Mouse (Mus musculus): ENCODE data around the gene En2. TPM values are rescaled to one million over a fixed set of nuclear protein-coding genes. Genes with fewer than 3 reads are reported as not detected.

En2 gene
- polyA plus RNA-seq, 1 experiment from 2014 or later = 0.22 TPM

DNA sequence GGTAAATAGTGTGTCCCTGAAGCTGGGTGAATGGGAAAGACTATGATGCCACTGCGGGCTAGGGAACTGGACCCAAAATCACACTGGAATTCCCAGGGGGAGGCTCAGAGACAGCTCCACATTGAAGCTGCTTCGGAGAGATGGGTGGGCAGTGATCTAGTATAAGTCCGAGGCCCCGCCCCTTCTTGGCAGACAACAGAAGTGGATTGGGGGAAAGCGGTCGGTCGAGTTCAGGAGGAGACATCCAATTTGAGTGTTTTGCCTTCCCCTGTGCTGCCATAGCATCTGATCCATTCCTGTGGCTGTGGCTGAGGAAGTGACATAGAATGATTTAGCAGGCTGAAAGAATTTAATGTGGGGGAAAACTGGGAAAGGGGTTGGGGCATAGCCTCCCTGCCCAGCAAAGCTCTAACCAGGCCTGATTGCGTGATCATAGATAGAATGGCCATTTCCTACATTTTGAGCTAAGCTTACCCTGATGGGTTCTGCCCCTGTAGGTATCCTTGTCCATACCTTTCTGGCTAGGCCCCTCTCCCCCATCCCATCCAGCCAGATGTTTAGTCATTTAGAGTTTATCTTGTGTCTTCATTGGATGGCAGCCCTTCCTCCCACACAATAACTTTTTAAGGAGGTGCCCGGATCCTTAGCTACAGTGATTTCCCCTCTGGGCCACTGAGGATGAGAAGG is 8.3 kb upstream of the En2 start:
- Histone ChIP-seq H3K4me2 (ENCODE audit: low read depth, low read length) (no peak overlapping the region), H3K4me1 (ENCODE audit: control insufficient read depth, insufficient read depth, low read length) (no peaks in the 10 kb centered on the region), H3K4me3 (ENCODE audit: low read depth, low read length) (no peak overlapping the region), H3K9me3 (replicated peaks; ENCODE audit: control insufficient read depth, low read length) (no peaks in the 10 kb centered on the region), H3K36me3 (replicated peaks; ENCODE audit: control insufficient read depth, insufficient read depth, low read depth, low read length) (no peaks in the 10 kb centered on the region), H3K27ac (replicated peaks; ENCODE audit: low read depth, low read length) (no peak overlapping the region), H3K27me3 (ENCODE audit: control insufficient read depth, insufficient read depth, low read length) (peaks cover 61% of the 10 kb centered on the region), H3K9ac (replicated peaks; ENCODE audit: low read length) (no peak overlapping the region)
- no peak for DNase-seq (ENCODE audit: low spot score)
- WGBS = 4% methylated on average over 9 of the region's 9 CpGs
- ATAC-seq (replicated peaks; ENCODE audit: insufficient number of reproducible peaks, low FRiP score, low TSS enrichment, low read depth) = no peak

DNA sequence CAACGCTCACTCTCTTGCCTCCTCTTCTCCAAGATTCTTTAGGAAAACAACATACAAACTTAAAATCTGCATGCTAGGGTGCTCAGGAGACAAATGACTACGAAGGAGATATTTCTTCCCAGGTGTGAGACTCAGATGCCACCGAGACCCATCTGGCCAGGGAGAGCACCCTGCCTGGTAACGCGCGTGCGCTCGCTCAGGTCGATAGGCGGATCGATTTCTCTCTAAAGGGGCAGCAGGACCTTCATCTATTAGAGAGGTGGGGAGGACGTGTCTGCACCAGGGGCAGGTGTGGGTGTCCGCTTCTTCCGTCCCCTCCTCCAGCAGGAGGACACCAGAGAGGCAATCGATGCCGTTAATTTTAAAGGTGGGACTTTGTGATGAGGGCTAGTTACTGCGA is 7.7 kb upstream of the En2 start:
- ATAC-seq (replicated peaks; ENCODE audit: insufficient number of reproducible peaks, low FRiP score, low TSS enrichment, low read depth) (no peak), DNase-seq (ENCODE audit: low spot score) (no peak)
- H3K27ac ChIP-seq (replicated peaks; ENCODE audit: low read depth, low read length) = no peak overlapping the region
- H3K36me3 ChIP-seq (replicated peaks; ENCODE audit: control insufficient read depth, insufficient read depth, low read depth, low read length) = no peaks in the 10 kb centered on the region
- no peaks in the 10 kb centered on the region for H3K9me3 ChIP-seq (replicated peaks; ENCODE audit: control insufficient read depth, low read length)
- H3K4me3 ChIP-seq (ENCODE audit: low read depth, low read length) = no peak overlapping the region
- no peak overlapping the region; the same call in 1 of the 2 replicates for H3K4me2 ChIP-seq (ENCODE audit: low read depth, low read length)
- 1% methylated on average over 17 of the region's 17 CpGs for WGBS
- no peaks in the 10 kb centered on the region for H3K4me1 ChIP-seq (ENCODE audit: control insufficient read depth, insufficient read depth, low read length)
- peaks cover 65% of the 10 kb centered on the region for H3K27me3 ChIP-seq (ENCODE audit: control insufficient read depth, insufficient read depth, low read length)
- no peak overlapping the region for H3K9ac ChIP-seq (replicated peaks; ENCODE audit: low read length)

DNA sequence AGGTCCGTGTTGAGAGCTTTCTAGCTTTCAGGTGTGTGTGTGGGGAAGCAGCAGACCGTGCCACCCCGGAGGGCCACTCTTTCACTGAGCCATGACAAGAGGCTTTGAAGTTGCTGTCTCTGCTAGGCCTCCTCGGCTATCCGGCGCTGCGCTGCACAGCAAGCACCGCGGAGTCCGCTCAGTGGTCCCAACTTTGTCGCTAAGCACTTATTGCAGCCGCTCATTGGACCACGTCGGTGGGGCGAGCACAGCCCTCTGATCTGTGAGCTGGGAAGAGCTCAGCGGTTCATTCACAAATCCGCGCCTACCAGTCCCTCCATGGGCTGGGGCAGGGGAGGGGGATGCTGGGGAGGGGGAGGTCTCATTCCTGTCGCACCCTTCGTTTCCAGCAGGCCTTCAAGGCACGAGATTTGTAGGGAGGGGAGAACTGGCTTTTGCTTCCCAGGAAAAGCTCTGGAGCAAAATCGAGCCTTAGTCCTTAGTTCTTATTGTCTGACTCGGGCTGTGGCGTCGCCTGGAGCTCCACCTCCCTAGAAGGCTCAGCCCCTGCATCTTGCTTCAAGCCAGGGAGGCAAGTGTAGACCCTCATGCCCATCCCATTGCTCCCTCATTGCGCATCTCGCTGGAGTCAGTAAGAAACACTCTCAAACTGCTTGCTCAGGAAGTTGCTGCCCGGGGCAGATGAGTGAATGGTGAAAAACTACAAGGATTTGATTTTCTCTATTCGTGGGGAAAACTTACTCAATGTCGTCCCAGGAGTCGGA is 7.0 kb upstream of the En2 start:
- WGBS = under 1% methylated on average over 31 of the region's 31 CpGs
- no peak overlapping the region for H3K9ac ChIP-seq (replicated peaks; ENCODE audit: low read length)
- ATAC-seq (replicated peaks; ENCODE audit: insufficient number of reproducible peaks, low FRiP score, low TSS enrichment, low read depth) (peak; percentile 63), DNase-seq (ENCODE audit: low spot score) (no peak)
- H3K27ac ChIP-seq (replicated peaks; ENCODE audit: low read depth, low read length) = no peak overlapping the region
- H3K36me3 ChIP-seq (replicated peaks; ENCODE audit: control insufficient read depth, insufficient read depth, low read depth, low read length) = no peaks in the 10 kb centered on the region
- H3K4me1 ChIP-seq (ENCODE audit: control insufficient read depth, insufficient read depth, low read length) = no peaks in the 10 kb centered on the region
- peaks cover 70% of the 10 kb centered on the region for H3K27me3 ChIP-seq (ENCODE audit: control insufficient read depth, insufficient read depth, low read length)
- H3K4me2 ChIP-seq (ENCODE audit: low read depth, low read length) = peak overlapping the region; percentile 16
- peak overlapping the region; percentile 3; the same call in 1 of the 2 replicates for H3K4me3 ChIP-seq (ENCODE audit: low read depth, low read length)
- no peaks in the 10 kb centered on the region for H3K9me3 ChIP-seq (replicated peaks; ENCODE audit: control insufficient read depth, low read length)

DNA sequence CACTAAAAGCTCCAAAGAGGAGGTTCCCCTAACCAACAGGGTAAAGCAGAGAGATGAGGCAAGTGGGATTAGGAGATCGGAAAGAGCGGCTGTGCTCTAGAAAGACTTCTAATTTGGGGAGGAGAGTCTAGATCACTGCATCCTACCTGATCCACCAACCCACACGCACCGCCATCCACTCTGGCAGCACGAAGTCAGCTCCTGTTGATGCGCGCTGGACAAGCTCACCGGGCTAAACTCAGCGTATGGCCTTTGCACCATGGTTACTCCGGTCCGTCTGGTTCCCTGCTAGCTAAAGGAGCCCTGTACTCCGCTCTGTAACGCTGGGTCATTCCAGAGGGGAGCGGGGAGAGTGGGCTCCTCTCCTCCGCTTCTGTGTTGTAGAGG is 6.4 kb upstream of the En2 start:
- Histone ChIP-seq H3K4me3 (ENCODE audit: low read depth, low read length) (no peak overlapping the region), H3K4me1 (ENCODE audit: control insufficient read depth, insufficient read depth, low read length) (no peaks in the 10 kb centered on the region), H3K27ac (replicated peaks; ENCODE audit: low read depth, low read length) (no peak overlapping the region), H3K9ac (replicated peaks; ENCODE audit: low read length) (no peak overlapping the region), H3K4me2 (ENCODE audit: low read depth, low read length) (no peak overlapping the region), H3K27me3 (ENCODE audit: control insufficient read depth, insufficient read depth, low read length) (peaks cover 76% of the 10 kb centered on the region), H3K9me3 (replicated peaks; ENCODE audit: control insufficient read depth, low read length) (no peaks in the 10 kb centered on the region), H3K36me3 (replicated peaks; ENCODE audit: control insufficient read depth, insufficient read depth, low read depth, low read length) (no peaks in the 10 kb centered on the region)
- DNase-seq (ENCODE audit: low spot score) = no peak
- no peak for ATAC-seq (replicated peaks; ENCODE audit: insufficient number of reproducible peaks, low FRiP score, low TSS enrichment, low read depth)
- WGBS = 0% methylated on average over 15 of the region's 15 CpGs

DNA sequence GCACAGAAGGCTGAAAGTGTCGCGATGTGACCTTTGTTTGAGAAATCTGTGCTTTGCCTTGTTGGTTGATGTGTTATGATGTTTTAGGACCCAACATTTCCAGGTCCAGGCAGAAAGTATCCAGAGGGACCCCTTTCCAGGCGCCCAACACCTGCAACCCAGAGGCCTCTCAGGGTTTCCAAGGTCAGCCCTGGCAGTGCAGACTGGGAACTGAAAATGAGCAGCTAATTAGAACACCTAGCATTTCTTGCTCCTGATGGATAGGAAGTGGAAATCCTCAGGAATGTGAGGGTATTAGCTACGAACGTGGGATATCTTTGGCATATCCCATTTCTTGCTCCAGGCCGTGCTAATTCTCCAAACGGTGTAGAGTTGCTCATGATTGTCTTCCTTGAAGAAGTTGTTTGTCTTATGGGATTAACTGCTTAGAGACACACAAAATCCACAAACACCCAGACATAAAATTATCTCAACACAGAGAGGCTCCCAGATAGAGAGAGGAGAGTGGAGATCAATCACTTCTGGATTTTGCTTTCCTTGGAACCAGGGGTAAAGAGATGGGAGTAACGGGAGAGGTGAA is 5.5 kb upstream of the En2 start:
- WGBS = 1% methylated on average over 8 of the region's 8 CpGs
- DNase-seq (ENCODE audit: low spot score) (no peak), ATAC-seq (replicated peaks; ENCODE audit: insufficient number of reproducible peaks, low FRiP score, low TSS enrichment, low read depth) (no peak)
- no peak overlapping the region for H3K4me2 ChIP-seq (ENCODE audit: low read depth, low read length)
- no peaks in the 10 kb centered on the region for H3K4me1 ChIP-seq (ENCODE audit: control insufficient read depth, insufficient read depth, low read length)
- H3K4me3 ChIP-seq (ENCODE audit: low read depth, low read length) = no peak overlapping the region
- H3K27me3 ChIP-seq (ENCODE audit: control insufficient read depth, insufficient read depth, low read length) = peaks cover 83% of the 10 kb centered on the region
- H3K9me3 ChIP-seq (replicated peaks; ENCODE audit: control insufficient read depth, low read length) = no peaks in the 10 kb centered on the region
- H3K36me3 ChIP-seq (replicated peaks; ENCODE audit: control insufficient read depth, insufficient read depth, low read depth, low read length) = no peaks in the 10 kb centered on the region
- H3K9ac ChIP-seq (replicated peaks; ENCODE audit: low read length) = no peak overlapping the region
- H3K27ac ChIP-seq (replicated peaks; ENCODE audit: low read depth, low read length) = no peak overlapping the region

DNA sequence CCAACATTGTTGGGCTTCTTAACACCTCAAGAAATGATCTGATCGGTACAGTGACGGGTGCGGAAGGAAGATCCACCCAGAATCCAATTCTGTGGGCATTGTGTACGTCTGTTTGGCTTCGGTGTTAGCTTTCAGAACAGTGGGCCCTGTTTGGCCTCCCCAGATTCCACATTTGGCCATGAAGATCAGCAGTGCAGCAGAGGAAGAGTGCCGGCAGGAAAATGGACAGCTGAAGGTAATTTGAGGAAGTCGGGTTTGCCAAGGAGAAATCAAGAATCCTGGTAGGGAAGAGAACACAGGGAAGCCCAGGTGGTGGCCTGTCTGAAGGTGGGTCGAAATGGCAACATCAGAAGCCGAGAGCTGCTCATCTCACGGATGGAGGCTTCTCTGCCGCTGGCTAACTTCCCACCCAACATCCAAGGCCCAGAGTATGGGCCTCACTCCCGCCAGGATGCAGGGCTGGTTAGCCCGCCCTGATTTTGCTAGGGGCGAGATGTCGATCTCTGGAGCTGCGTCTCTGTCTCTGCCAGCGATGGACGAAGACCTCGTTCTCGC is 4.0 kb upstream of the En2 start:
- Histone ChIP-seq H3K27ac (replicated peaks; ENCODE audit: low read depth, low read length) (no peak overlapping the region), H3K4me3 (ENCODE audit: low read depth, low read length) (no peak overlapping the region), H3K9ac (replicated peaks; ENCODE audit: low read length) (no peak overlapping the region), H3K9me3 (replicated peaks; ENCODE audit: control insufficient read depth, low read length) (no peaks in the 10 kb centered on the region), H3K27me3 (ENCODE audit: control insufficient read depth, insufficient read depth, low read length) (peaks cover 91% of the 10 kb centered on the region), H3K4me1 (ENCODE audit: control insufficient read depth, insufficient read depth, low read length) (peaks cover 4% of the 10 kb centered on the region), H3K4me2 (ENCODE audit: low read depth, low read length) (no peak overlapping the region), H3K36me3 (replicated peaks; ENCODE audit: control insufficient read depth, insufficient read depth, low read depth, low read length) (no peaks in the 10 kb centered on the region)
- DNase-seq (ENCODE audit: low spot score) = no peak
- WGBS = 1% methylated on average over 20 of the region's 20 CpGs
- ATAC-seq (replicated peaks; ENCODE audit: insufficient number of reproducible peaks, low FRiP score, low TSS enrichment, low read depth) = no peak

DNA sequence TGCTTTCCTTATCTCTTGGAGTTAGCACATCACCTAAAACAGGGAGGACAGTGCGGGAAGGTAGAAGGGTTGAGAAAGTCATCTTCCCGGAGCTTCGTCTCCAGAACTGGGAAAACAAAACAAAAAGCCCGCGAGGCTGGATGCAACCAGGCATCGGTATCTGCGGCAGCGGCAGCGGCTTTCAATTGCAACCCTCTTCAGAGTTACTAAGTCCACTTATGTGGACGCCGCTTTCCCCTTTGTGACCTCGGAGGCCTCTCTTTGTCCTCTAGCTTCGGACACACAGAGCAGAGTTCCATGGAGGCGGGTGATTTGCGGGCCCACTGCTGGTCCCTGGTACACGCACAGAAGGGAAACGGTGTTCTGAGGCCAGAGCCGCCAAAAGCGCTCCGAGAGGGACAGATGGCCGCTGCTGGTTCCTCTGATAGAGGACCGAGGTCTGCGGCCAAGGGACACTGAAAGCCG is 3.5 kb upstream of the En2 start:
- ATAC-seq (replicated peaks; ENCODE audit: insufficient number of reproducible peaks, low FRiP score, low TSS enrichment, low read depth) (no peak), DNase-seq (ENCODE audit: low spot score) (no peak)
- H3K36me3 ChIP-seq (replicated peaks; ENCODE audit: control insufficient read depth, insufficient read depth, low read depth, low read length) = no peaks in the 10 kb centered on the region
- H3K4me2 ChIP-seq (ENCODE audit: low read depth, low read length) = no peak overlapping the region
- peaks cover 91% of the 10 kb centered on the region for H3K27me3 ChIP-seq (ENCODE audit: control insufficient read depth, insufficient read depth, low read length)
- H3K4me1 ChIP-seq (ENCODE audit: control insufficient read depth, insufficient read depth, low read length) = peaks cover 7% of the 10 kb centered on the region
- WGBS = under 1% methylated on average over 24 of the region's 24 CpGs
- H3K27ac ChIP-seq (replicated peaks; ENCODE audit: low read depth, low read length) = no peak overlapping the region
- H3K4me3 ChIP-seq (ENCODE audit: low read depth, low read length) = no peak overlapping the region
- H3K9ac ChIP-seq (replicated peaks; ENCODE audit: low read length) = no peak overlapping the region
- no peaks in the 10 kb centered on the region for H3K9me3 ChIP-seq (replicated peaks; ENCODE audit: control insufficient read depth, low read length)

DNA sequence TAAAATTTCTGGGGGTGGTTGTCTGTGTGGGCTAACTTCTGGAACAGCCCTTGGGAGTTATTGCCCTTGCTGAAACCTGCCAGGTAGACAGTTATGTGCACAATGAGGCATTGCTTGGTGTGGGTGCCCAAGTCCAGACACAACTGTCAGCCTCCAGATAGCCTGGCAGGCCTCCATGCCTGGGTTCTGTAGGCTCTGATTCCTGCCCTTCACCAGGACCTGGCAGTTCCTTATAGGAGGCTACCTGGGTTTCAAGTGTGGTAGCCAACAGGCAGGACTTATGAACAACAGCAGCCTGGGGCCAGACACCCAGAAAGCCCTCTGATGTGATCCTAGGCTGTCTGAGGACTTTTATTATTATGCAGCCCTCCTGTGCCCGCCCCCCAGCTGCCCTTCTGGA is 1.6 kb upstream of the En2 start:
- H3K27me3 ChIP-seq (ENCODE audit: control insufficient read depth, insufficient read depth, low read length) = peaks cover 76% of the 10 kb centered on the region
- ATAC-seq (replicated peaks; ENCODE audit: insufficient number of reproducible peaks, low FRiP score, low TSS enrichment, low read depth) = no peak
- H3K4me3 ChIP-seq (ENCODE audit: low read depth, low read length) = no peak overlapping the region
- H3K36me3 ChIP-seq (replicated peaks; ENCODE audit: control insufficient read depth, insufficient read depth, low read depth, low read length) = no peaks in the 10 kb centered on the region
- no peaks in the 10 kb centered on the region for H3K9me3 ChIP-seq (replicated peaks; ENCODE audit: control insufficient read depth, low read length)
- no peak overlapping the region for H3K4me2 ChIP-seq (ENCODE audit: low read depth, low read length)
- no peak for DNase-seq (ENCODE audit: low spot score)
- no peak overlapping the region for H3K27ac ChIP-seq (replicated peaks; ENCODE audit: low read depth, low read length)
- 0% methylated on average over 1 of the region's 1 CpGs for WGBS
- H3K9ac ChIP-seq (replicated peaks; ENCODE audit: low read length) = no peak overlapping the region
- H3K4me1 ChIP-seq (ENCODE audit: control insufficient read depth, insufficient read depth, low read length) = peaks cover 7% of the 10 kb centered on the region
